Mouse (Mus musculus): Measurements from ENCODE around the gene Acox2.

- TF ChIP-seq CTCF (IDR thresholded peaks at IDR 0.05; ENCODE audit: extremely low read depth, insufficient read depth, insufficient read length, insufficient replicate concordance) = no peak
- no peak for TF ChIP-seq POLR2A (IDR thresholded peaks at IDR 0.05; ENCODE audit: low read depth, low read length)
Measured at GRCm38 (mm10) chr14:8249206-8249605, 9.9 kb downstream of the Acox2 start.
